Mouse (Mus musculus): ENCODE data around the gene Cntnap2. TPM values are rescaled to one million over a fixed set of nuclear protein-coding genes. Genes with fewer than 3 reads are reported as not detected.

Cntnap2 gene
- total and polyA plus RNA-seq, 3 experiments: 0.30 to 0.79 (median 0.44) TPM

GRCm38 (mm10) chr6:46031821-46032594, 972.9 kb downstream of the Cntnap2 start:
- H3K4me1 ChIP-seq (ENCODE audit: control insufficient read depth in 1 of 2, insufficient read depth in 2 of 2): no peaks in the 10 kb centered on the region
- dilution Hi-C loops (cut with MboI; ENCODE audit: extremely low pct_ligation_motif_present, extremely low pct_unique_long_range_greater_than_20kb, low sequenced_read_pairs) (no loop called here), in situ Hi-C loops (cut with MboI; ENCODE audit: low pct_ligation_motif_present, low pct_unique_long_range_greater_than_20kb, low sequenced_read_pairs) (no loop called here)
- no peaks in the 10 kb centered on the region for H3K79me2 ChIP-seq (replicated peaks; ENCODE audit: control insufficient read depth, extremely low read depth, insufficient read depth, poor library complexity, severe bottlenecking)
- no peak overlapping the region for H3K9ac ChIP-seq (ENCODE audit: insufficient read depth, low read depth)
- H3K27ac ChIP-seq (ENCODE audit: insufficient read depth, low read depth): no peak overlapping the region
- H3K4me2 ChIP-seq (ENCODE audit: insufficient read depth, low read depth, poor library complexity, severe bottlenecking): no peak overlapping the region
- H3K27me3 ChIP-seq (replicated peaks): no peaks in the 10 kb centered on the region
- no peak for TF ChIP-seq MXI1 (IDR thresholded peaks at IDR 0.05; ENCODE audit: low read depth, low read length)
- H3K36me3 ChIP-seq (replicated peaks in 1 of 2; ENCODE audit: control insufficient read depth in 1 of 2, insufficient read depth in 1 of 2, low read length in 1 of 2): no peaks in the 10 kb centered on the region
- H3K9me3 ChIP-seq (replicated peaks; ENCODE audit: low read length): peaks cover 27% of the 10 kb centered on the region
- DNase-seq (ENCODE audit: extremely low read depth): no peak
- no peak overlapping the region for H3K4me3 ChIP-seq (replicated peaks in 1 of 3; ENCODE audit: low read depth in 2 of 3, low read length in 2 of 3, poor library complexity in 1 of 3)

GRCm38 (mm10) chr6:46033108-46033507, 974.0 kb downstream of the Cntnap2 start:
- DNase-seq (ENCODE audit: extremely low read depth): no peak
- Histone ChIP-seq H3K36me3 (replicated peaks in 1 of 2; ENCODE audit: control insufficient read depth in 1 of 2, insufficient read depth in 1 of 2, low read length in 1 of 2) (no peaks in the 10 kb centered on the region), H3K79me2 (replicated peaks; ENCODE audit: control insufficient read depth, extremely low read depth, insufficient read depth, poor library complexity, severe bottlenecking) (no peaks in the 10 kb centered on the region), H3K9me3 (replicated peaks; ENCODE audit: low read length) (peaks cover 25% of the 10 kb centered on the region), H3K27ac (ENCODE audit: insufficient read depth, low read depth) (no peak overlapping the region), H3K27me3 (replicated peaks) (no peaks in the 10 kb centered on the region), H3K4me2 (ENCODE audit: insufficient read depth, low read depth, poor library complexity, severe bottlenecking) (no peak overlapping the region), H3K4me1 (ENCODE audit: control insufficient read depth in 1 of 2, insufficient read depth in 2 of 2) (no peaks in the 10 kb centered on the region), H3K4me3 (replicated peaks in 1 of 3; ENCODE audit: low read depth in 2 of 3, low read length in 2 of 3, poor library complexity in 1 of 3) (no peak overlapping the region), H3K9ac (ENCODE audit: insufficient read depth, low read depth) (no peak overlapping the region)
- no peak for TF ChIP-seq HCFC1 (IDR thresholded peaks at IDR 0.05; ENCODE audit: low read depth, low read length)
- TF ChIP-seq NELFE (IDR thresholded peaks at IDR 0.05; ENCODE audit: low read depth, low read length): no peak
- TF ChIP-seq USF1 (IDR thresholded peaks at IDR 0.05; ENCODE audit: low read depth, low read length): no peak
- no peak for TF ChIP-seq CTCF (conservative IDR thresholded peaks at IDR 0.05 in 1 of 2, IDR thresholded peaks at IDR 0.05 in 1 of 2; ENCODE audit: low read depth in 2 of 2, low read length in 2 of 2)
- TF ChIP-seq GABPA (IDR thresholded peaks at IDR 0.05; ENCODE audit: insufficient replicate concordance, low read depth, low read length): no peak
- TF ChIP-seq ETS1 (conservative IDR thresholded peaks at IDR 0.05; ENCODE audit: low read depth, low read length): no peak
- no peak for TF ChIP-seq IRF4 (IDR thresholded peaks at IDR 0.05; ENCODE audit: low read depth, low read length)
- TF ChIP-seq USF2 (conservative IDR thresholded peaks at IDR 0.05; ENCODE audit: low read depth, low read length): no peak
- no peak for TF ChIP-seq TCF12 (IDR thresholded peaks at IDR 0.05; ENCODE audit: low read depth, low read length)
- TF ChIP-seq MAFK (IDR thresholded peaks at IDR 0.05; ENCODE audit: insufficient replicate concordance, low read length): no peak
- TF ChIP-seq E2F4 (IDR thresholded peaks at IDR 0.05; ENCODE audit: insufficient replicate concordance, low read depth, low read length): no peak
- TF ChIP-seq KAT2A (IDR thresholded peaks at IDR 0.05; ENCODE audit: insufficient replicate concordance, low read length): no peak
- TF ChIP-seq MEF2A (IDR thresholded peaks at IDR 0.05; ENCODE audit: borderline replicate concordance, low read depth, low read length): no peak
- no peak for TF ChIP-seq ZKSCAN1 (IDR thresholded peaks at IDR 0.05; ENCODE audit: borderline replicate concordance, low read depth, low read length)
- TF ChIP-seq POLR2AphosphoS2 (IDR thresholded peaks at IDR 0.05; ENCODE audit: low read depth, low read length): no peak
- no peak for TF ChIP-seq RAD21 (IDR thresholded peaks at IDR 0.05; ENCODE audit: low read depth, low read length)
- TF ChIP-seq SMC3 (IDR thresholded peaks at IDR 0.05; ENCODE audit: low read depth, low read length): no peak
- in situ Hi-C loops (cut with MboI; ENCODE audit: low pct_ligation_motif_present, low pct_unique_long_range_greater_than_20kb, low sequenced_read_pairs): no loop called here
- dilution Hi-C loops (cut with MboI; ENCODE audit: extremely low pct_ligation_motif_present, extremely low pct_unique_long_range_greater_than_20kb, low sequenced_read_pairs): no loop called here
